Mouse (Mus musculus): Measurements from ENCODE around the gene Ddx39b.
A peak's percentile ranks its signal among the peaks of the same experiment; 100 is the strongest.
"Not testable (repeated sequence)": the region's sequence is repeated elsewhere in the genome, so short reads cannot be mapped to it uniquely, and the experiment has no call there.

The Ddx39b gene

DNA sequence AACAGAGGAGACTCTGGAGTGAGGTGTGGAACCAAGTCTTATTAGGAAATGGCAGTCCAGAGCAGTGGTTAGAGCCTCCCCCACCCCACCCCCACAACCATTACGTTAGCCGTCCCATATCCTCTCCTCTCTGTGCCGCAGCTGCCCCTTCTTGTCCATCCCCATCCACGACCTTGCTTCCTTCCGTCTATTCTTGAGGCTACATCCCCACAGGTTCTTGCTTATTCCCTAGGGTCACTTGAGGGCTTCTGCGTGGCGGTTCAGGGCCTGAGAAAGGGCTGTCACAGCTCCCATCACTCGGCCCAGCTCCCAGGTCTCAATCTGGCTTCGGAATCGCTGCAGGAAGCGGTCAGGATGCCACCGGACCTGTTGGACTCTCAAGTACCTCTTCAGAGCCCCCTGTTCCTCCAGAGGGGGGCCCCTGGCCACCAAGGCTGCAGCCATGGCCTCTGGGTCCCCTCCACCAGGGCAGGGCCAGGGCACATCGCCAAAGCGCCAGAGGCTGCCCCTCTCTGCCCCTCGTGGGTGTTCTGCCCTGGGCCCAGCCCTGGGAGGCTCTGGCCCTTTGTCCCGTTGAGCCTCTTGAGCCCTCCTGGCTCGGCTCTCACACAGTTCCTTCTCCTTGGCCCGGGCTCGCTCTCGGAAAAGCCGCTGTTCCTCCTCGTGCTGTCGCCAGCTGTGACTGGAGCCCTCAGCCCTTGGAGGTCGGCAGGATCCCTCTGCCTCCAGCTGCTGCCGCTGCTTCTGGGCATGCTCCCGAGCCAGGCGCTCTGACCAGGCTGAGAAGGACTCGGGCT lies 21.2 kb upstream of the Ddx39b start, which contains the start of gene Gm16181:
Gene Gm16181 (plus strand): TSS at position 679 of the 797 bp plus-strand sequence.
- no peak for DNase-seq

DNA sequence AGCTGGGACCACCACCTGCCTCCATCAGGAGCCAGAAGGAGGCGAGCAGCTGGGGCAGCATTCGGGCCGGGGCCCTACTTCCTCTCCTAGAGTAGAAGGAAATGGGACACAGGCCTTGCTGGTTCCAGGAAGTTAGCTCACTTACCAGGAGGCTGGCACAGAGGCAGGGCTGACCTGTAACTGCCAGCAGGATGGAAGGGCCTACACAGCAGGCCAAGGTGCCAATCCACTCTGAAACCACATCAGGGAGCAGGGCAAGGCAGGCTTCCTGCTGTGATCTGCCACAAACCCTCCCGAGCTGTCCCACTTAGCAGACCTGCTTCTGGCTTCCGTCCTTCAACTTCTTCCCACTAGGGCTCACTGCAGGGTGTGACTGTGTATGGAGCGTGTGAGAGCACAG lies 19.2 kb upstream of the Ddx39b start:
- peak; percentile 18 for DNase-seq

DNA sequence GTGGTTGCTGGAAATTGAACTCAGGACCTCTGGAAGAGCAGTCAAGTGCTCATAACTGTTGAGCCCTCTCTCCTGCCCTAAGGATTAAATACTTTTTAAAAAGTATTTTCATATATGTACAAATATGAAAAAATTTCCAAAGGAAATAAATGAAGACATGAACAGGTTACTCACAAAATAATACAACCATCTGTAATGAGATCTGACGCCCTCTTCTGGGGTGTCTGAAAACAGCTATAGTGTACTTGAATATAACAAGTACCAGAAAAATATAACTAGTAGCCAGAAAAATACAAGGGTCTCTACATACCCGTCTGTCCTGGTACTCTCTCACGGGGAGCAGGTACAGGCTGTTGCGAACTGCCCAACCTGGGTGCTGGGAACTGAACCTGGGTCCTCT lies 16.9 kb upstream of the Ddx39b start:
- no peak for DNase-seq

- no peak for DNase-seq
Observed at GRCm38 (mm10) chr17:35225456-35225855, 16.1 kb upstream of the Ddx39b start.

DNA sequence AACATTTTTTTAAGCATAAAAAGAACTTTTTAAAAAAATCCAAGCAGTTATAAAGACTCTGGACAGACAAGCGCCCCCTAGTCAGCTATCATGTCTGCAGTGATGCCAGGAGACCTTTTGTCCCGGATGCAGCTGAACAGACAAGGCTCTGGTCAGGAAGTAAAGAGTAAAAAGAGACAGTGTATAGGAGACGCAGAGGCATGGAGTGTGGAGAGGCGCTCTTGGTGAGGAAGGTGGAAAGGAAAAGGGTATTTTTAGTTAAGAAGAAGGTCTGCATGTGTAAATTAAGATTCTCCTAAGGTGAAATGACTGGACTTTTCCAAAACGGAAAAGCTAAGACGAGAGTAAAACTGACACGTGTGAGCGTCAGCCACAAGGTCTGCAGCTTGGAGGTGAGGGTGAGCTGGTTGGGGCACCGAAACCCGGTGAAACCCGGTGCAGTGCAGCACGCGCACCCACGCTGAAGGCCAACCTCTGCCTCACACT lies 14.9 kb upstream of the Ddx39b start:
- DNase-seq: no peak

- no peak for DNase-seq
Observed at GRCm38 (mm10) chr17:35231022-35231421, 10.5 kb upstream of the Ddx39b start.

DNA sequence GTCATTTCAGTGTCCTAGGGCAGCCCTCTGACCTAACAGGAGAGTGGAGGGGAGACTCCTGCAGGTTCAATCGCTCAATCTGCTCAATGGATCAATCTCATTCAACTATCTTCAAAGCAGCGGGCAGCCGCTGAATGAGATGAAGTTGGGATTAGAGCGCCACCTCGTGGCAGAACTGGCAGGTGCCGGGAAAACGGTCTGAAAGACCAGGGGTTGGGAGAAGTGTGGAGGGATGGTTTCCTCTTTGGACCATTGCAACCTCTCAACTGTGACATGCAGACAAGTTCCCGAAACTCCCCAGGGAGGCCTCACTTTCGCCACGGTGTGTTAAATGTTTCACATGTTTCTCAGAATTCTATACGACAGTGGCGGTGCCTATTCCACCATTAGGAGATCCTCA lies 9.5 kb upstream of the Ddx39b start:
- DNase-seq: peak; percentile 82

DNA sequence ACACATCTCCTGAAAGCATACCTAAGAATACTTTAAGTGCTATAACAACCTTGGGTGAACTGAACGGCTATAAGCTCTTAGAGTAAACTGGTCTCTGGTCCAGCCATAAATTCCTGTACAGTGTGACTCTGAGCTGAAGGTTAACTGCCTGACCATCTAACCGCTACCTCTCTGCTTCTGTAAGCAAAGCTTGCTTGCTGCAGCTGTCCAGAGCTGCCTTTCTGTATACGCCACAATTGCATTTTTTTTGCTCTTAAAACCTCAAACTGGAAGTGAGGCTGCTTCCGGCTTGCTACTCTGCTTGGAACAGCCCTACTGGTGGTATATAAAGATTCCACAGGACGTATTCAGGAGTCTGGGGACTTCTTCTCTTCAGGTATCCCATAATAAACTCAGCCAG lies 8.9 kb upstream of the Ddx39b start:
- no peak for DNase-seq

DNA sequence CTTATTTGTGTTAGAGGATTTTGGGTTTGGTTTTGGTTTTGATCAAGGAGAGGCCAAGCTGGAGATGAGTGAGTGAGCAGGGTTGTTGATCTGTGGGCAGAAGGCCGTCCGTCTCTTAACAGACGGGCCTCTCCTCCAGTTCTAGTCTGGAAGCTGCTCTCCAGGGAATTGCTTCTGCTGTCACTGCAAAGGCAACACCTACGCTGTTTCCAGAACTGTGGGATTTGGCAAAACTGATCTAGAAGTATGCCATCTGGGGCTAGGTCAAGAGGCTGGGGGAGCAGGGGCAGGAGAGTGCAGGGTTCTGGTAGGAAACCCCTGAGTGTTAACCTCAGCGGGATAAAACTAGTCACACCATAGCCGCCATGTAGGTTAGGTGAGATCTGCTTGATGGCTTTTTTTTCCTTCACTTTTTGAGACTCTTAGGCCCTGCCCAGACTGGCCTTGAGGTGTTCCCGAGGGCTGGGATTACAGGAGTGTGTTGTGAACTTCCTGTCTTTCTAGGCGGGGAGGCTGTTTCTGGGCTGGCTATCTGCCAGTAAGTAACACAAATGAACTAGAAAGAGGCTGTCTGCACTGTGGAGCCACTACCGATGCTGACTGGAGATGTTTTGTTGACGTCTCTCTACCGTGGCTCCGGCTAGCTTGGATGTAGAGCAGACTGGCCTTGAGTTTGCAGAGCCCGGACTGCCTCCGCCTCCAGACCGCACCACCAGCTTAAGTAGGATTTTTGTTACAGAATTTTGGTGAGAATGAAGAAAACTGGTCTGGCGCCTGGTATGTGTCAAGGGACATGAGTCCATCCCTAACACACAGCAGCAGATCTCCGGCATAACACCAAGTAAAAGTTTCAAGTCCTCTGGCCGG lies 8.2 kb upstream of the Ddx39b start, which contains the start of gene Atp6v1g2:
Gene Atp6v1g2 (plus strand): TSS at position 547 of the 867 bp plus-strand sequence.
- DNase-seq: no peak

- DNase-seq: not testable (repeated sequence)
Observed at GRCm38 (mm10) chr17:35234090-35234489, 7.5 kb upstream of the Ddx39b start.

GRCm38 (mm10) chr17:35234903-35235302 lies 6.6 kb upstream of the Ddx39b start:
- peak; percentile 49 for DNase-seq

GRCm38 (mm10) chr17:35235614-35236389 lies 5.7 kb upstream of the Ddx39b start, which contains the start of gene Nfkbil1:
Gene Nfkbil1, minus strand, starts transcription at chr17:35235792.
- DNase-seq: peak; percentile 89

DNA sequence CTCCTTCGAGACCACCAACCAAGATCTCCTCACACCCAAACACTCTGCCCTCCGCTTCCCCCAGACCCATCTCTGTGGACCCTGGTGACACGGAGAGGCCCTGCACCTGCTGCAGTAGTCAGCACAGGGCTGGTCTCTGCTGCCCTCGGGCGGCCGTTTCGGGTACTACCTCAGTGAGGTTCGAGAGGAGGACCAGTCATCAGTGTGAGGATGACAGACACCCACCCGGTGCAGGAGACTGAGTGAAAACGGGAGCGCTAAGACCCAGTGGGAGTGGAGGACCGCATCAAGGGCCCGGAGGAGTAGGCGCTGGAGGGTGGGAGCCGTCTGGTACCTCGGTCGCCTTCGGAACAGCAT lies 5.2 kb upstream of the Ddx39b start:
- peak; percentile 96 for DNase-seq

DNA sequence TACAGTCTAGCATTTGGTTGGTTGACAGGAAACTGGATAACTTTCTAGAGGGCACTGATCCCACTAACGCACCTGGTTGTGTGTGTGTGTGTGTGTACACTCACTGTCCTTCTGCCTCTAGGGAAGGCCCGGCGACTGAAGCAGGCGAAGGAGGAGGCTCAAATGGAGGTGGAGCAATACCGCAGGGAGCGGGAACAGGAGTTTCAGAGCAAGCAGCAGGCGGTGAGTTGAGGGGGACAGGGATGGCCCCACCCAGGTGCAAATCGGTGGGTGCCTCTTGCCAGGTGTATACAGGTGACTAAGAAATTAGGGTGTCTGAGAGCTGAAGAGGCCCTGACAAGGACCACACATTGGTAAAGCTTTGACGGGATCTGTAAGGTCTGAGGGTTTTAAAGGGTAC lies 4.5 kb upstream of the Ddx39b start:
- no peak for DNase-seq

GRCm38 (mm10) chr17:35237504-35237903 lies 4.0 kb upstream of the Ddx39b start:
- DNase-seq: no peak

GRCm38 (mm10) chr17:35239700-35240099 lies 1.8 kb upstream of the Ddx39b start:
- no peak for DNase-seq

DNA sequence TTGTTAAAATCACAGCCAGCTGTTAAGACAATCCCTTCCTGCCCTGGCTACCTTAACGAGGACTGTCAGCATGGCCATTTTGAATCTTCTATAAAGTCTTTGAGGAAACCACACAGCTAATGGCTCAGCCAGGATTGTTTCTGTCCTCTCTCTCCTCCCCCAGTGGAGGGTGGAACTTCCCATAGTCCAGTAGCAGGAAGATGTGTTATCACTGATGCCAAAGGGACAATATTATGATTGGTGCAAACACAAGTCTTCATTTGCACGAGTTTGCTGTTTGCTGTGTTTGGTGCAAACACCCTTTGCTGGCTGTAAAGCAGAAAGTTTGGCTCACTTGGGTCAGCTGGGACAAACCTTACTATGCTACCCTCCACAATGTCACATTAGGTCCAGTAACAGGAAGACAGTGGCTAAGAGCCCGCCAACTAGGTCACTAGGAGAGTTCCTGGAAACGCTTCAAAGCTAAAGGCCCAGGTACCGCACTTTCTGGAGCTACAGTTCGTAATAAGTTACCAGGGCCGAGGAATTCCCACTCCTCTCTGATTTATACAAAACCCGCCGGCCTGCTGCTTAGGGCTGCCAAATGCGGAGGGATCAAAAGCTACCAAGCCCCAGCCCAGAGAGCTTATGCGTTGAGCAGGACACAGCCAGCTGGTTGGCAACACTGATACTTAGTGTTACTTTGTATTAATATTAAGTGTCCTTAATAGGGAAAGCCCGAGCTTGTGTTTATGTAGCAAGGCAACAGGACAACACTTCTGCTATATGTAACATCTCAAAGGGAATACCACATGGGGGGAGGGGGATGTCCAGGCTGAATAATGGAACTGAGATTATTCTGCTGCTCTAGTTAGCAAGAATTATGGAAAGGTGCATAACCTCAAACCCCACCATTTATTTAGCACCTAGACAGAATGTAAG lies 902 bp upstream of the Ddx39b start:
- no peak for DNase-seq

- DNase-seq: peak; percentile 78
Observed at GRCm38 (mm10) chr17:35242015-35242941, 732 bp downstream of the Ddx39b start.

DNA sequence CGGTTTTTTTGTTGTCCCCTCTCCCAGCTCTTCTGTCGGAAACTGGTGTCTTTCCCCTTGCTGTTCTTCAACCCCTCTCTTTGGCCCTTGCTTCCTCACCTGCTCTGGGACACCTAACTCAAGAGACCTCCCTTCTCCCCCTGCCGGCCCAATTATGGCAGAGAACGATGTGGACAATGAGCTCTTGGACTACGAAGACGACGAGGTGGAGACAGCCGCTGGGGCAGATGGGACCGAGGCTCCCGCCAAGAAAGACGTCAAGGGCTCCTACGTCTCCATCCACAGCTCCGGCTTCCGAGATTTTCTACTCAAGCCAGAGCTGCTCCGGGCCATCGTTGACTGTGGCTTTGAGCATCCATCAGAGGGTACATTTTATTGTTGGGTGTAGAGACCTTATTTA lies 1.5 kb downstream of the Ddx39b start:
- peak; percentile 54 for DNase-seq

DNA sequence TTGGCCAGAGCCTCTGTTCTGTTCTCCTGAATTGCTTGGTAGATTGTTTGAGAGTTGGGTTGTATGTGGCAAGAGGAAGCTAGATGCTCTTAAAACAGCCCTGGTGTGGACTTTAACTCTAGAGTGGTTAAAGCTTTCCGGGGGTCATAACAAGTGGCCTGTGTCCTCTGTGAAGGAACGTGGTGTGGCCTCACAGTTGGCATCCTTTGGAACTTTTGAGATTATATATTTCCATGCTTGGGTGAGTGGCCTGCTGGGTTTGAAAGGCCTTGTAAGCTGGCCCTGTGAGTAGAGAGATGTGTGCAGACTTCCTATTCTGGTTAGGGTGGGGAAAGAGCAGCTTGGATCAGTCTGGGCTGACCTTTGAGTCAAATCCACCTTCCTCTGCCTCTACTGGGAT lies 3.5 kb downstream of the Ddx39b start:
- DNase-seq: no peak
